8 mouse cellular contexts compared by ENCODE assay signal in the genomic region with DNA sequence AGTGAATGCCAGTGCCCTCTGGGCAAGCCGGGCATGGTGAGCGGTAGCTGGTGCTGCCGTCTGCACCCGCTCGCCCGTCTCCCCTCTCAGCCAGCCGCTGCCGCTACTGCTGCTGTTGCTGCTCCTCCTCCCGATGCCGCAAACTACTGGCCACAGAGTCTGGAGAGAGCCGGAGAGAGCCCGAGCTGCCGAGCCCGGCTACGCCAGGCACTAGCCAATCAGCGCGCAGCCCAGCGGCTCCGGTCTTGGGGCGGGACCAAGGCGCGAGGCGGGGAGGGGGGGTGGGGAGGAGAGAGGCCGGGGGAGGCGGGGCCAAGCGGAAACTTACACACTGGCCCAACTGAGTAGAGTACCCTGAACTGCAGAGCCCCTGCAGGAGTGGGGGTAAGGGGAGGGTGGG. TPM values are rescaled to one million over a fixed set of nuclear protein-coding genes. Genes with fewer than 3 reads are reported as not detected.
DNase-seq lines count a peak whose midpoint lies in the region; ATAC-seq and TF ChIP-seq lines count a peak whose summit lies in the region.
"Had no signal": no experiment of that assay in that cellular context is flagged by ENCODE, and none has a peak within 500 bp of the region (broad histone marks: within the 10 kb centered on the region; RNA-seq: fewer than 3 reads in every experiment).

A gene (minus strand): TSS at position 148 of the 400 bp plus-strand sequence.

- ATAC-seq in hindbrain, embryonic 14.5 days (ENCODE audit: low FRiP score) = peak; percentile 93

- intact Hi-C loops in left cerebral cortex, adult 2 months (cut with DNase I) = no loop called here

- no peaks in the 10 kb centered on the region for H3K27me3 ChIP-seq in hindbrain, embryonic 14.5 days (ENCODE audit: control insufficient read depth, insufficient read depth, low read length)

- peak within 1 kb of the TSS; percentile 60 for H3K4me3 ChIP-seq in hindbrain, embryonic 14.5 days (replicated peaks; ENCODE audit: low read length)
- peak within 1 kb of the TSS; percentile 60 for H3K4me3 ChIP-seq in left cerebral cortex, adult 2 months

- no peak for TF ChIP-seq CTCF in left cerebral cortex, adult 2 months (IDR thresholded peaks at IDR 0.05)

- DNase-seq in adrenal gland, adult 18-20 months (ENCODE audit: low spot score in 2 of 2) = peak; percentile 67 to 70
- peak; percentile 66 to 79 for DNase-seq in cerebellum, postnatal 25 days
- peak; percentile 67 for DNase-seq in gastrocnemius, adult 18-20 months (ENCODE audit: low spot score)
- DNase-seq in hindbrain, embryonic 14.5 days (ENCODE audit: low spot score) = peak; percentile 79
- DNase-seq in left cerebral cortex, adult 2 months (ENCODE audit: extremely low spot score in 1 of 2, low spot score in 2 of 2) = peak; percentile 76 to 81
- peak; percentile 74 to 85 for DNase-seq in lung, postnatal 4 days
- peak; percentile 78 for DNase-seq in right cerebral cortex, postnatal 25 days

- no peaks in the 10 kb centered on the region for H3K36me3 ChIP-seq in hindbrain, embryonic 14.5 days (replicated peaks; ENCODE audit: control insufficient read depth, insufficient read depth)

- WGBS in hindbrain, embryonic 14.5 days = 20% methylated on average over 16 of the region's 26 CpGs

- peak within 1 kb of the TSS; percentile 76 for H3K27ac ChIP-seq in hindbrain, embryonic 14.5 days
- H3K27ac ChIP-seq in left cerebral cortex, adult 2 months = peak within 1 kb of the TSS; percentile 73

- H3K4me2 ChIP-seq in hindbrain, embryonic 14.5 days (replicated peaks) = peak within 1 kb of the TSS; percentile 76

- no peaks in the 10 kb centered on the region for H3K4me1 ChIP-seq in hindbrain, embryonic 14.5 days (replicated peaks; ENCODE audit: control insufficient read depth, insufficient read depth, low read length)

- no peaks in the 10 kb centered on the region for H3K9me3 ChIP-seq in hindbrain, embryonic 14.5 days (ENCODE audit: control insufficient read depth, low read length)

- peak within 1 kb of the TSS; percentile 67 for H3K9ac ChIP-seq in hindbrain, embryonic 14.5 days

RNA-seq across cellular contexts. Expression of the gene that starts here (rescaled TPM):
- 10 to 100 TPM in 1 of 2 experiments, 1 to 10 TPM in 1; 9.1 to 10.1 TPM for total RNA-seq in adrenal gland, adult 18-20 months (2021)
- 1 to 10 TPM; 3.6 to 4.3 TPM for total RNA-seq in gastrocnemius, adult 18-20 months (2021)
- 17.3 and 18.2 TPM in 2 replicates for polyA plus RNA-seq in hindbrain, embryonic 14.5 days (2014; fragmentation: Nextera tagmentation; extraction: Ambion mirVana)
- total RNA-seq in left cerebral cortex, adult 2 months (2021) = 10 to 100 TPM; 38.8 to 39.7 TPM
- total RNA-seq: neutrophil, adult 5-6 weeks had no signal

Comparison
In these comparisons a context has a peak if more than half of its experiments do, and no peak if none do; other contexts are left out.
1. Peak in every context shown above with its lines: DNase-seq, ATAC-seq, H3K4me3 ChIP-seq and H3K27ac ChIP-seq.